Mouse (Mus musculus) neural tube, embryonic 15.5 days (tissue): Measurements from ENCODE around the gene Zfp759. TPM values are rescaled to one million over a fixed set of nuclear protein-coding genes. Genes with fewer than 3 reads are reported as not detected.
"Not testable (repeated sequence)": the region's sequence is repeated elsewhere in the genome, so short reads cannot be mapped to it uniquely, and the experiment has no call there.

Source experiments
- ATAC-seq: fragments of 200-750 bp; cut with Nextera tagmentation; 2 replicates; pipeline ENCODE4 v1.8.0; 2017; ENCODE audit warnings: mild to moderate bottlenecking, moderate TSS enrichment, moderate library complexity; ENCODE audit not compliant: low FRiP score
- H3K27ac ChIP-seq: fragments of 300-500 bp; sonication (generic); replicated peaks from 2 replicates; pipeline ENCODE4 v1.5.1; 2015; ENCODE audit warnings: mild to moderate bottlenecking, inconsistent platforms
- H3K27me3 ChIP-seq: fragments of 300-500 bp; sonication (generic); replicated peaks from 2 replicates; pipeline ENCODE4 v1.6.1; 2015; ENCODE audit warnings: inconsistent platforms
- H3K36me3 ChIP-seq: fragments of 300-500 bp; sonication (generic); 2 replicates; pipeline ENCODE4 v1.6.1; 2015; ENCODE audit warnings: inconsistent platforms
- H3K4me1 ChIP-seq: fragments of 300-500 bp; sonication (generic); 2 replicates; pipeline ENCODE4 v1.6.1; 2015; ENCODE audit warnings: inconsistent platforms
- H3K4me2 ChIP-seq: fragments of 300-500 bp; sonication (generic); 2 replicates; pipeline ENCODE4 v1.6.1; 2015; ENCODE audit warnings: inconsistent platforms, mild to moderate bottlenecking, moderate library complexity
- H3K4me3 ChIP-seq: fragments of 300-500 bp; sonication (generic); replicated peaks from 2 replicates; pipeline ENCODE4 v1.5.1; 2015; ENCODE audit warnings: mild to moderate bottlenecking, inconsistent platforms
- H3K9ac ChIP-seq: fragments of 300-500 bp; sonication (generic); replicated peaks from 2 replicates; pipeline ENCODE4 v1.6.1; 2015; ENCODE audit warnings: mild to moderate bottlenecking, inconsistent platforms
- H3K9me3 ChIP-seq: fragments of 300-500 bp; sonication (generic); replicated peaks from 2 replicates; pipeline ENCODE4 v1.6.1; 2016; ENCODE audit warnings: inconsistent platforms
- WGBS: fragments of 180-500 bp; shearing (Covaris S2); methylation state at CpG from one replicate; pipeline ENCODE4 v1.1.7; 2015; ENCODE audit warnings: mixed read lengths; 5-methylcytosine and 5-hydroxymethylcytosine counted together
- polyA plus RNA-seq: library from polyadenylated mRNA; unstranded; fragments of >200 nt; fragmentation: Nextera tagmentation; extraction: Ambion mirVana; gene quantifications from 2 replicates; pipeline ENCODE4 v1.2.1, GENCODE M21; 2015

The Zfp759 gene
- polyA plus RNA-seq = 4.4 and 4.5 TPM in 2 replicates

DNA sequence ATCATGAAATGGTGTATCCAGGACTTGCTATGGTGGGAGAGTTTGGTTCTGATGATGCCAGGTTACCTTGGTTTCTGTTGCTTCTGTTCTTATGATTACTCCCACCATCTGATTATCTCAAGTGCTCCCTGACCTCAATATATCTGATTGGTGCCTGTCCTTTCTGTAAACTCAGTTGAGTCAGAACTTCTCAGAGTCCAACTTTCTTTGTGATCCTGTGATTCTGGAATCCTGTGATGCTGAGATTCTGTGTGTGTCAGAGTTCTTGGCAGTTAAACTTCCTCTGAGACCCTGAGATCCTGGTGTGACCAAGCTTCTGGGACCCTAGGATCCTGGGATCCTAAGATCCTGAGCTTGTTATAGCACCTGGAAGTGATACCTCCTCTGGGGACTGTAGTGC lies at the start of gene Zfp759:
TSS of gene Zfp759 (plus strand) at position 301 of the 400 bp plus-strand sequence.
- H3K4me2 ChIP-seq, H3K27ac ChIP-seq, H3K9me3 ChIP-seq, H3K36me3 ChIP-seq, H3K4me1 ChIP-seq, H3K27me3 ChIP-seq, H3K9ac ChIP-seq, ATAC-seq, H3K4me3 ChIP-seq: not testable (repeated sequence)

DNA sequence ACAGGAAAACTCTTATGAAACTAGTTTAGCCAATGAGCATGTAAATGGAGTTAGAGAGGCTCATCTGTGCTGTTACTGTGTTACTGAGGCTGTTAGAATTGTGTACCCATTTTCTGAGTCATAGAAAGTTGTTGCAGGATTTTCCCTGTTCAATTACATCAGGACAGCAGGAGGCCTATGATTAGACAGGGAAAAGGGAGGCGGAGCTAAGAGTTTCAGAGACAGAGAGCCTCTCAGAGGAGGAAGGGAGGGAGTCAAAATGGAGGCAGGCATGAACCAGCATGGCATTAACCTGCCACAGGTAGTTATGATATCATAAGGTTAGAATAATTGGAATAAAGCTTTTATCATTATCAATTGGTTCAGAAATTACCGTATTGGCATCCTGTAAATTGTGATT lies 48.7 kb upstream of the Zfp759 start:
- H3K27ac ChIP-seq = no peak overlapping the region
- H3K4me3 ChIP-seq = no peak overlapping the region
- no peaks in the 10 kb centered on the region for H3K27me3 ChIP-seq
- H3K36me3 ChIP-seq = peaks cover 70% of the 10 kb centered on the region
- 99% methylated on average over 2 of the region's 2 CpGs for WGBS
- no peak overlapping the region for H3K9ac ChIP-seq
- no peaks in the 10 kb centered on the region for H3K4me1 ChIP-seq
- peaks cover 35% of the 10 kb centered on the region for H3K9me3 ChIP-seq
- H3K4me2 ChIP-seq = no peak overlapping the region
- ATAC-seq = no peak

DNA sequence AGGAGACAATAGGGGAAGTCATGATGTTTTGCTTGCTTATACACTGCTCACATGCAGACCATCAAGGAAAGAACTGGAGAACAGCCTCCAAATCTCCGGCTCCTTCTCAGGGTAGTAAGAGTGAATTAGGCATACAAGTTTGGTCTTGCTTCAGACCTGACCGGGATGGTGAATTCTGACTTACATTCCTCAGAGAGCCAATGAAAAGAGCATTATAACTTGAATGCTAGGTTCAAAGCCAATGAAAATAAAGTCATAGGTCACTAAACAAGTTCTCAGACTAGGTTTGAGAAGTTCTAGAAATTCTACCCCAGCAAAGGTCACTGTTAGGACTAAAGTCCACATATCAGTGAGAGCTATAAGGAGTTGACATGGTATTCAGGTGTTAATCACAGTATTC lies 44.2 kb upstream of the Zfp759 start:
- Histone ChIP-seq H3K9ac (no peak overlapping the region), H3K36me3 (peaks cover 48% of the 10 kb centered on the region), H3K9me3 (peaks cover 15% of the 10 kb centered on the region; the same call in 1 of the 2 replicates), H3K4me1 (peaks cover 9% of the 10 kb centered on the region), H3K4me3 (no peak overlapping the region), H3K27me3 (no peaks in the 10 kb centered on the region), H3K4me2 (no peak overlapping the region), H3K27ac (no peak overlapping the region)
- WGBS = 100% methylated on average over 2 of the region's 2 CpGs
- no peak for ATAC-seq

DNA sequence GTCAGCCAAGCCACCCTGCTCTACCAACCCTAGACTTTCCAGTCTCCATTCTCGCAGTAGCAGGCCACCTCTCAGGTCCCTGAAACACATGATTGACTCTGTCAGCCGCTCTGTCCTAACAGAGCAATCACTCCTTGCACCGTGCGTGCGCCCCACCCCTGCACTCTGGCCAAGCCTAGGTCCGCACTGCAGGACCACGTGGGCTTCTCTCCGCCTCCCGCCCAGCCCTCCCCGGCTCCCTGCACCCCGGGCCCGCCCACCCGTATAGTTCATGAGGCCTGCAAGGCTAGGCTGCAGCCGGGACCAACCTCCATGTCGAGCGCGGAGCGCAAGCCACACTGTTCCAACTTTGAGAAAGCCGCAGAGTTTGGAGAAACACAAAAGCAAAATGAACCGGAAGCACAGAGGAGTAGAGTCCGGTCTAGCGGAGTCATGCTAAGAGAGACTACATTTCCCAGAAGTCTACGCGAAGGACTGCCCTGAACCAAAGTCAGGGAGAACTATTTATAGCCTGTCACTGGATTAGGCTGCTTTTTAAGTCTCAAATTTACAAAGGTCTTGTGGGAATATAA lies 40.2 kb upstream of the Zfp759 start:
- peak; percentile 98 for ATAC-seq
- Histone ChIP-seq H3K4me1 (peaks cover 9% of the 10 kb centered on the region), H3K36me3 (peaks cover 20% of the 10 kb centered on the region), H3K27ac (peak overlapping the region; percentile 84), H3K27me3 (no peaks in the 10 kb centered on the region), H3K9me3 (no peaks in the 10 kb centered on the region), H3K4me3 (peak overlapping the region; percentile 68), H3K9ac (peak overlapping the region; percentile 74), H3K4me2 (peak overlapping the region; percentile 78)
- WGBS = under 1% methylated on average over 24 of the region's 24 CpGs

DNA sequence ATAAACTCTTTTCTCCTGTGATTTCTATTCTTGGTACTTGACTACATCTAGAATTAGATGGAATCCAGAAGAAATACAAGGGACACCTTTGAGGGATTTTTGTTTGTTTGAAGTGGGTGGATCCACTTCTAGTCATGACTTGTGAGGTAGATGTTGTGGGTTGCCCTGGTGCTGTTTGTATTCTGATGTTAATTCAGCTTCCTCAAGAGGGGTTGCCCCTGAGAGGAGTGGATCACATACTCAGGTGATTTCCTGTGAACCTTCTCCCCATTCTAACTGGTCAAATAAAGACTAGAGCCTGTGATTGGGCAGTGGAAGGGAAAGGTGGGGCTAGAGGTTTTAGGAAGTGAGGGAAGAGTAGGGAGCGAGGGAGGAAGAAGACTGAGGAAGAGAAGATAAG lies 39.5 kb upstream of the Zfp759 start:
- Histone ChIP-seq H3K36me3 (peaks cover 15% of the 10 kb centered on the region), H3K4me3 (peak overlapping the region; percentile 68), H3K27me3 (no peaks in the 10 kb centered on the region), H3K9me3 (no peaks in the 10 kb centered on the region), H3K27ac (peak overlapping the region; percentile 84), H3K4me1 (peaks cover 9% of the 10 kb centered on the region), H3K4me2 (peak overlapping the region; percentile 78), H3K9ac (peak overlapping the region; percentile 74; the same call in 1 of the 2 replicates)
- peak; percentile 1; the same call in 1 of the 2 replicates for ATAC-seq
- WGBS = 80% methylated on average over 1 of the region's 1 CpGs

DNA sequence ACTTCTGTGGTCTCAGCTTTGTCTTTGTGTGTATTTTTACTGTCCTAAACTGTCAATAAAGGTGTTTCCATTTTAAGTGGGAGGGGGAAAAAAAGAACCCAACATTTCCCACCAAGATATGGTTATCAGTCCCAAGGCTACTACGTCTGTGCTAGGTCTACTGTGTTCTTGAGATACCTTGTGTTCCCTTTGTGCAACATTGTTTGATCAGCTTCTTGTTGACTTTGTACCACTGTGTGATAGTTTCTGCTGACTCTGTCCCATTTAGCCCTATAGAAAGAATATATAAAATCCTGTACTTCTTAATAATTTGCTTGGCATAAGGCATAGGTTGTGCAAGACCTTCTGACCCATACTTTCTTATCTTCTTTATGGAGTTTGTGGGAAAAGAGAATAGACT lies 31.3 kb upstream of the Zfp759 start:
- no peak overlapping the region for H3K4me3 ChIP-seq
- H3K27ac ChIP-seq = no peak overlapping the region
- no peak overlapping the region for H3K9ac ChIP-seq
- ATAC-seq = no peak
- no peaks in the 10 kb centered on the region for H3K27me3 ChIP-seq
- no peaks in the 10 kb centered on the region for H3K9me3 ChIP-seq
- H3K4me1 ChIP-seq = no peaks in the 10 kb centered on the region
- H3K36me3 ChIP-seq = no peaks in the 10 kb centered on the region
- H3K4me2 ChIP-seq = no peak overlapping the region
- WGBS = 88% methylated on average over 1 of the region's 1 CpGs

DNA sequence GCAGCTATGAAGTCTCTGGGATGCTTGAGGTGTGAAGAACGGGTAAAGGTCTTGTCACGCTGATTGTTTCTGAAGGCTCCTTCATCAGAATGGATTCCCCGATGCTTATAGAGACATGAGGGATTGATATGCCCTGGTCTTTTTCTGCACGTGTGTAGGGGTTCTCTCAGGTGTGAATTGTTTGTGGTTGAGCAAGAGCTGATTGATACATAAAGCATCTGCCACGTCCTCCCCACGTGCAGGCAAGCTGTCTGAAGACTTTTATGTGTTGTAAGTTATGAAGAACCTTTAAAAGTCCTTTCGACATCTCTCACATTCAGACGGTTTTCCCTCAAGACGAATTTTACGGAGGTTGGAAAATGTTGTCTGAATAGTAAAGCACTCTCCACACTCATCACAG lies 23.6 kb upstream of the Zfp759 start, which contains the start of gene Zfp708:
TSS of gene Zfp708 (minus strand) at position 101 of the 400 bp plus-strand sequence.
- H3K9me3 ChIP-seq = no peaks in the 10 kb centered on the region
- H3K4me2 ChIP-seq = no peak within 1 kb of the TSS
- no peak for ATAC-seq
- 91% methylated on average over 10 of the region's 10 CpGs for WGBS
- H3K27ac ChIP-seq = no peak within 1 kb of the TSS
- no peaks in the 10 kb centered on the region for H3K27me3 ChIP-seq
- no peaks in the 10 kb centered on the region for H3K4me1 ChIP-seq
- no peak within 1 kb of the TSS for H3K9ac ChIP-seq
- no peak within 1 kb of the TSS for H3K4me3 ChIP-seq
- H3K36me3 ChIP-seq = no peaks in the 10 kb centered on the region

DNA sequence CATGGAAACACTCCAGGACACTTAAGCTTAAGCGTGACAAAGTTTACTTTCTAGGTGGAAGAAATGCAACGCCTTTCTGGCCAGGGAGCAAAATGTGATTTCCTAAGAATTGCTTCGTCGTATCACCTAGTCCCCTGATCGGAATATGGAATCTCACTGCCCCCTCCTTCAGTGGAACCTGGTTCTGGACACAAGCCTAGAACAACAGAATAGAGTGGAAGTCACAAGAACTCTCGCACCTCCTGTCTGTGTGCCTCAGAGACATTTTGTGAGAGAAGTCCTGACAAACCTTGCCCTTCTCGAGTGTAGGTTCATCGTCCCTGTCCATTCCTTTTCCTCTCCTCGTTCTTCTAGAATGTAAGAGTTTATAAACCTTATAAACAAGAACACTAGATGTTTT lies 13.8 kb upstream of the Zfp759 start:
- H3K36me3 ChIP-seq = no peaks in the 10 kb centered on the region; the same call in 1 of the 2 replicates
- no peaks in the 10 kb centered on the region for H3K27me3 ChIP-seq
- no peaks in the 10 kb centered on the region for H3K9me3 ChIP-seq
- peak overlapping the region; percentile 60 for H3K9ac ChIP-seq
- H3K4me3 ChIP-seq = peak overlapping the region; percentile 66
- peak overlapping the region; percentile 86 for H3K4me2 ChIP-seq
- no peak for ATAC-seq
- peak overlapping the region; percentile 84; the same call in 1 of the 2 replicates for H3K27ac ChIP-seq
- 70% methylated on average over 9 of the region's 9 CpGs for WGBS
- H3K4me1 ChIP-seq = peaks cover 10% of the 10 kb centered on the region

DNA sequence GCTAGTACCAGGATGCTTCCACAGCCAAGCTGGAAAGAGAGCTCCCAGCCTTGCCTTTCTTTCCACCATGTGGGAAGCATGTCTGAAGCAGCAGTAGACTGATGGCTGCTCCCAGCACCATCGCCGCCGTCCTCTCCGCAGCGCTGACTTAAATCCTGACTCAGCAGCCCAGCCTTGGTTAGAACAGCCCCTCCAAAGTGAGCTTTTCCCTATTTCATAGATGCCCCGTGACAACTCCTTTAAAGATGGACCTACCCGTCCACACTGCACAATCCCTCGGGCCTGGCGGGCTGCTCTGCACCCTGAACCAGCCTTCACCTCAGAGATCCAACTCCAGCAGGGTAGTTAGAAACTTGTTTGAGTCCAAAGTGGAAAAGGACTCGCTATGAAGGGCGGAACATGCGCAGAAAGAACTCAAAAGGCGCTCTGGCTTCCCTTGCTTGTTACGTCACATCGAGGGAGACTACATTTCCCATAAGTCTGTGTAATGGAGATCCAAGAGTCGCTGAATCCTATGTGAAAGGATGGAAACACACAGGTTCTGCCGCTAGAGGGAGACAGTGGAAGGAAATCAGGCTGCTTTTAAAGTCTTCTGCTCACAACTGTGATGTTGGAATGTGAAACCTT lies 13.2 kb upstream of the Zfp759 start, which contains the start of gene Gm28557:
TSS of gene Gm28557 (minus strand) at position 411 of the 627 bp plus-strand sequence.
- ATAC-seq = peak; percentile 99
- peak within 1 kb of the TSS; percentile 60 for H3K9ac ChIP-seq
- H3K9me3 ChIP-seq = no peaks in the 10 kb centered on the region
- H3K4me3 ChIP-seq = peak within 1 kb of the TSS; percentile 66
- peak within 1 kb of the TSS; percentile 84 for H3K27ac ChIP-seq
- no peaks in the 10 kb centered on the region; the same call in 1 of the 2 replicates for H3K36me3 ChIP-seq
- under 1% methylated on average over 17 of the region's 17 CpGs for WGBS
- no peaks in the 10 kb centered on the region for H3K27me3 ChIP-seq
- H3K4me2 ChIP-seq = peak within 1 kb of the TSS; percentile 86
- H3K4me1 ChIP-seq = peaks cover 10% of the 10 kb centered on the region

DNA sequence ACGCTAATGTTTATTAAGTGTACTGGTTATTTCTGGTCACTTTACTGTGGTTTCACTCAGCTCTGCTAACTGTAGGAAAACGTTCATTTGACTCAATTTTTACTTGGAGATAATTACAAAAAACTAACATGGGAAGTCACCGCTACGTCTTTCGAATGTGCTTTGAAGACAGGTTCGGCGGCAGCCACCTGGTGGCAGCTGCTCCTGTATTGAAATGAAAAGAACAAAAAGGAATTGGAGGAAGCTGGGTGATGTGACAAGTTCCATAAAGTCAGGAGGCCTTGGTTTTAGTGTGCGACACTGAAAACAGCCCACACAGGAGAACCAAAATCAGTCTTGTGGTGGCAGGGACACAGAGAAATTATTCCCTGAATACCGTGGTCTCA lies 12.6 kb upstream of the Zfp759 start:
- Histone ChIP-seq H3K27ac (peak overlapping the region; percentile 84), H3K36me3 (no peaks in the 10 kb centered on the region; the same call in 1 of the 2 replicates), H3K4me1 (peaks cover 10% of the 10 kb centered on the region), H3K4me3 (peak overlapping the region; percentile 66), H3K9ac (peak overlapping the region; percentile 34), H3K9me3 (no peaks in the 10 kb centered on the region), H3K4me2 (peak overlapping the region; percentile 86), H3K27me3 (no peaks in the 10 kb centered on the region)
- 4% methylated on average over 9 of the region's 9 CpGs for WGBS
- ATAC-seq = peak; percentile 87

DNA sequence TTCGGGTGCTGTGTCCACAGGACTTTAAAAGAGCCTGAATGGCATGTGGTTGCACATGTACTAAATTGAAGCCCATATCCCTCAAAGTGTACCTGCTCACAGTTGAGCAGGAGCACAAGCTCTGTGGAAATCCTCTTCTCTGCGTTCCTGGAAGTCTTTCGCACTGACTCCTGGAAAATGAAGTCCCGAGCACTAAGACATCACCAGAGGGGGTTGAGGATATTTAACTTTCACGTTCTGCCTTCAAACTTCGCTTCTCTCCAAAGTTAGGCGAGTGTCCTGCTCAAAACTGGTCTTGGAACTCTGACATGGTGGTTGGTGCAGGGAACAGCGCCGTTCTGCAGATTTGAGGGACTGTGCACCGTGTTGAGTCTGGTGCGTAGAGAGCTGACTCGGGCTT lies 9.4 kb upstream of the Zfp759 start:
- Histone ChIP-seq H3K36me3 (no peaks in the 10 kb centered on the region), H3K27me3 (no peaks in the 10 kb centered on the region), H3K9ac (no peak overlapping the region), H3K4me1 (peaks cover 10% of the 10 kb centered on the region), H3K9me3 (no peaks in the 10 kb centered on the region), H3K27ac (no peak overlapping the region), H3K4me3 (no peak overlapping the region), H3K4me2 (no peak overlapping the region)
- WGBS = 86% methylated on average over 12 of the region's 12 CpGs
- ATAC-seq = no peak

DNA sequence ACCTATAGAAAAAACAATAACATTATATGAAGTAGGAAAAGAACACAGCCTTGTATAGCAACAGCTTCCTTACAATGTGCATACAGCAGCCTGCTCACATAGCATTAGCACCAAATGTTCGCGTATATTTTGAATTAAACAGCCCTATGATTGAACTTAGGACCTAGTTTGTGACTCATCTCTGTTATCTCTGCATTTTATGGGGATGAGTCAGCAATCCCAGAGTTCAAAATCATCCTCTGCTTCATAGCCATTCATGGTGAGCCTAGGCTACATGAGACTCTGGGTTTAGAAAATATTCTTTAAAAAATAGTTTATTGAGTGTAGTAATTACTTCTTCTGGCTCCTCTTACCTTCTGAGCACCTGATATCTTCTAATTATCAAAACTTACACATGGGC lies 8.2 kb upstream of the Zfp759 start:
- no peaks in the 10 kb centered on the region for H3K9me3 ChIP-seq
- H3K4me2 ChIP-seq = no peak overlapping the region
- no peak overlapping the region for H3K9ac ChIP-seq
- H3K27ac ChIP-seq = no peak overlapping the region
- H3K27me3 ChIP-seq = no peaks in the 10 kb centered on the region
- H3K4me3 ChIP-seq = no peak overlapping the region
- no peaks in the 10 kb centered on the region for H3K4me1 ChIP-seq
- no peak for ATAC-seq
- WGBS = 93% methylated on average over 2 of the region's 2 CpGs
- no peaks in the 10 kb centered on the region for H3K36me3 ChIP-seq
